Mouse (Mus musculus) CH12F3 (cell line): ENCODE data around the gene Foxj3.

Experiments
- in situ Hi-C: fragments of 300-500 bp; cut with MboI; formaldehyde crosslinking; loops from 2 replicates; pipeline ENCODE4 v1.14.3; 2020; ENCODE audit warnings: low sequenced_read_pairs

Gene Foxj3

GRCm38 (mm10) chr4:119634908-119635660, 98.3 kb downstream of the Foxj3 start:
- in situ Hi-C loops, result loop anchor here (10.0 kb wide), 1 partner anchor 490 kb away; no protein-coding TSS in a partner anchor

DNA sequence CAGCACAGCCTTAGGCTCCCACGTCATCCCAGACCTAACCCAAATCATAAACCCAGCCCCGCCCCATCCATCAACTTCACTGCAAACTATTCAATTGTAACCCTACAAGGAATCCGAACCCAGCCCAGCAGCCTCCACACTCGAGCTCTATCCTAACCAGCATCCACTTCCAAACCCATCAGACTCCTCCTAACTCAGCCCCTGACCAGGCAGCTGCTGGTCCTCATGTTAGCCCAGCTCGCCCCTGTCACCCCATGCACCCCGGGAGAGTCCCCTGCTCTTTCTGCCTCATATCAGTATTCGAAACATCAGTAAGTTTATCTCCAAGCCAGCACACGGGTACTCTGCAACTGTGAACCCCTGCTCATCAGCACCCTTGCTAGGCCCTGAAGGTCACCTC, 98.9 kb downstream of the Foxj3 start:
- in situ Hi-C loops, result loop anchor here (10.0 kb wide), 1 partner anchor 489 kb away; no protein-coding TSS in a partner anchor

GRCm38 (mm10) chr4:119636731-119637130, 99.9 kb downstream of the Foxj3 start:
- in situ Hi-C loops, result loop anchor here (10.0 kb wide), 1 partner anchor 488 kb away; no protein-coding TSS in a partner anchor

- in situ Hi-C loops, result loop anchor here (10.0 kb wide), 1 partner anchor 487 kb away; no protein-coding TSS in a partner anchor
These were observed 100.5 kb downstream of the Foxj3 start, which contains the start of gene Guca2a for GRCm38 (mm10) chr4:119637176-119637845. TSS of gene Guca2a (plus strand) at chr4:119637704.

DNA sequence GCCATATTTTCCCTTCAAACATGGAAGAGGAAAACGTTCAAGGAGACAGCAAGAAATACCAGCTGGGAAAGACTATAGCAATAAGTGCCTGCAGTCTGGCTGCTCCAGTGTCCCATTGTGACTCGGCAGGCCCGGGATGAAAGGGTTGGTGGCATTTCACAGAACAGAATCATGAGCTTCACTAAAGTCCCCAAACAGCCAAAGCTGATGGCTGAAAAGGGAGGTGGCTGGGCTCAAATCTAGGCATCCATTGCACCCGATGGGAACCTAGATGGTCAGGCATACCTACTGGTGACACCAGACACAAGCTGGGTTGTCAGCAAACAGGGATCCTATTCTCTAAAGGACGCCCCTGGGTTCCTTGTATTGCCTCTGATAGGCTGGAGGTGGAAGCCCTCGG, 101.1 kb downstream of the Foxj3 start:
- in situ Hi-C loops, result loop anchor here (10.0 kb wide), 1 partner anchor 487 kb away; no protein-coding TSS in a partner anchor

DNA sequence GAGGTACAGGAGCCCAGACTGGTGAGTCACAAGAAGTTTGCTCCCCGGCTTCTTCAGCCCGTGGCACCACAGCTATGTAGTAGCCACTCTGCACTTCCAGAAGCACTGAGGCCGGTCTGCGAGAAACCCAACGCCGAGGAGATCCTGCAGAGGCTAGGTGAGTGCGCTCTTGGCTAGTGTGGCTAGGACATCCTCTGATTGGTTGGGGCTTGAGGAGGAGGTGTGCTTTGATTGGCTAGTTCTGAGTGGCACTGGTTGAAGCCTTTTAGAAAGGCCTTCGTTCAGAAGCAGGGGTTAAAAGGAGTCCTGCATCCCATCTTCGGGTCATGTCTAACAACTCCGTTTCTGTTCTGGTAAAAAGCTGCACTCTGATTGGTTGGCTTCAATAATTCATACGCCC, 101.9 kb downstream of the Foxj3 start:
- in situ Hi-C loops, result loop anchor here (10.0 kb wide), 1 partner anchor 486 kb away; no protein-coding TSS in a partner anchor

DNA sequence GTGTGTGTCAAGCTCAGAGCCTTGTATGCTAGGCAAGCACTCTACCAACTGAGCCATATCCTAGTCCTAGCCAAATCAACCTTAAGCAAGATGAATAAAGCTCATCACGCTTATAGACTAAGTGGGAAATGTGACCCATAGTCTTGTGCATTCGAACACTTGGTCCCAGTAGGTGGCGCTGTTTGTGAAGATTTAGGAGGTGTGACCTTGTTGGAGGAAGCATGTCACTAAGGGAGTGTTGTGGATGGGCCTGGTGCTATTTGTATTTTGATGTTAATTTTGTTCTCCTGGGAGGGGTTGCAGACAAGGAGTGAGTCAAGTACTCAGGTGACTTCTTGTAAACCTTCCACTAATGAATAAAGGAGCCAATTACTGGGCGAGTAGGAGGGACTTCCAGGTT, 105.9 kb downstream of the Foxj3 start:
- in situ Hi-C loops, result no loop called here

DNA sequence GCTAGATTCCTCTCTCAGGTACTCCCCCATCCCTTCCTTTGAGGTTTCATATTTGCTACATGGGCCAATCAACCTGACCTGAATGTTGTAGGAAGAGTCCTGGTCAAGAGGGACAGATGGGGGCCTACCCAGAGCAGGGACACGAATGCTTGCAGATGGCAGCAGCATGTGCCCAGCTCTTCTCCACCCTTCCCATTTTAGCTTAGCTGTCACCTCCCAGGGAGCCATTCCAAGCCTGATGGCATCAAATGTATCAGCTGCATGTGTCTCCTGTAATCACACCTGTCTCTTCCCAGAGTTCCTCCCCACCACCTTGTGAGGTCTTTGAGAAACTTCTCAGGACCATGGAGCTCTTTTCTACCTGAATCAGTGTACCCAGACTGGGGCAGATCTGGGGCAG, 120.2 kb downstream of the Foxj3 start:
- in situ Hi-C loops, result no loop called here

DNA sequence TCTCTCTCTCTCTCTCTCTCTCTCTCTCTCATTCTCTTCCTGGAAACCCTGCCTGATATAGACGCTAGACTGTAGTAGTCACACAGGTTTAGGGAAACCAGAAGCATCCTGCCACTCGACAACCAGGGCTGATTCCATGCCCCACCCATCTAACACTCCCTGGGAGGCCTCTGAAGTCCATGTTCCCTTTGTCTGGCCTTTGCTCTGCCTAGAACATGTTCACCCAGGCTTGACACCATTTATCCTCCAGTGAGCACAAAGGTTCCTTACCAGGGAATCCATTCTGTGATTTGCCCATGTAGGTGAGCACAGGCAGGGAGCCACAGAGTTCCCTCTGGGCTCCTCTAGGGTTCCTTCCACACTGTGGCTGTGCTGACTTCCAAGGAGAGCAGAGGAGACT, 121.4 kb downstream of the Foxj3 start:
- in situ Hi-C loops, result no loop called here

- in situ Hi-C loops, result no loop called here
These were observed 121.9 kb downstream of the Foxj3 start, which contains the start of gene Guca2b for GRCm38 (mm10) chr4:119658731-119659130. TSS of gene Guca2b (minus strand) at chr4:119658954.

GRCm38 (mm10) chr4:119660007-119660406, 123.2 kb downstream of the Foxj3 start:
- in situ Hi-C loops, result no loop called here

GRCm38 (mm10) chr4:119662151-119662550, 125.3 kb downstream of the Foxj3 start:
- in situ Hi-C loops, result no loop called here

DNA sequence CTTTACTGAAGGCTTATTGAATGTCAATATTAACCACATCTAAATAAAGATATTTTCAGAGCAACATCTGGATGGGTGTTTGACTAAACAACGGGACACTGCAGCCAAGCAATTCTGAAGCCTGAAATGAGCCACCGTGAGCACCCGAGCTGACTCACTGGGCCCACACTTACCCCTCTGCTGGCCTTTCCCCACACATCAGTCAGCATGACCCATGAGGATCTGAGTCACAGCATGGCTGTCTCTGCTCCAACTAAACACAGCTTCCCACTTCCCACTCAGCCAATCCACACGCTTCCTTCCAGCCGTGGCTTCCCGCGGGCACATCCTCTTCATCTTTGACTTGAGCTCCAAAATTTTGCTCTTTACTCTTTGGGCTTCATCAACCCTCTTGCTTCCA, 126.2 kb downstream of the Foxj3 start:
- in situ Hi-C loops, result no loop called here

DNA sequence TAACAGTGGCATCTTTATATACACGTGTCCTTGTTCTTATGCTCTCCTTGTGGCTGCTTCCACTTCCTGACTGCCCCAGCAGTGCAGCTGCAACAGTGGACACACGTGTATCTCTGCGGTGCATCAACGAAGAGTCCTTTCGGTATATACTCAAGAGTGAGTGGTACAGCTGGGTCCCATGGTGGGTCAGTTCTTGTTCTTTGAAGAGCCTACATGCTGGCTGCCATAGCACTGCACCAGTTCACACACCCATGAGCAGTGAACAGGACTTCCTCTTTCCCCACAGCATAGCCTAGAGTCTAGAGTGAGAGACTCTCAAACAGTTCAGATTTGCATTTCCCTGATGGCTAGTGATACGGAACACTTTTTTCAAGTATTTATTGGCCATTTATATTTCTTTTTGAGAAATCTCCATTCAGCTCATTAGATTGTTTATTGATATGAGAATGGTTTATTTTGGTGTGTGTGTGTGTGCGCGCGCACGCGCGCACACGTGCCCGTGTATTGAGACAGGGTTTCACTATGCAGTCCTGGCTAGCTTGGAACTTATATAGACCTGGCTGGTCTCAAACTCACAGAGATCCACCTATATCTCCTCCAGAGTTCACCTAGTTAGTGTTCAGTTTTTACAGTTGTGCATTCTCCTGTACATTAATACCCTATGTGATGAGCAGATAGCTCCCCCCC, 126.7 kb downstream of the Foxj3 start:
- in situ Hi-C loops, result no loop called here

GRCm38 (mm10) chr4:119665166-119665565, 128.4 kb downstream of the Foxj3 start:
- in situ Hi-C loops, result no loop called here

DNA sequence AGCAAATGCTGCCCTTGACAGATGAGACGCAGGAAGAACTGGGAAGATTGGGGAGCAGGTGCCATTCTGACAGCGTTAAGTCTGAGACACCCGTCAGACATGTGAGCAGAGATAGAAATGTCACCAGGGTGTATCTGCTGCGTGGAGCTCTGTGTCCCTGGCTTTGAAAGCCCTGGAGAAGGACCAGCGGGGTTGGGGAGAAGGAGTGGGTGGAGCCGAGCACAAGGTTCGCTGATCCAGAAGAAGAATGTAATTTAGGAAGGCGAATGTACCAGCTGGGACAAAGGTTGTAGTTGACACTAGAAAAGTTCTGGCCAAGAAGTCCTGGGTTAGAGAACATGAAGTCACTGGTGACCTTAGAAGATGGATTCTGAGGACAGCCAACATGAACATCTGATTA, 129.3 kb downstream of the Foxj3 start:
- in situ Hi-C loops, result no loop called here

GRCm38 (mm10) chr4:119667454-119667853, 130.7 kb downstream of the Foxj3 start:
- in situ Hi-C loops, result no loop called here

DNA sequence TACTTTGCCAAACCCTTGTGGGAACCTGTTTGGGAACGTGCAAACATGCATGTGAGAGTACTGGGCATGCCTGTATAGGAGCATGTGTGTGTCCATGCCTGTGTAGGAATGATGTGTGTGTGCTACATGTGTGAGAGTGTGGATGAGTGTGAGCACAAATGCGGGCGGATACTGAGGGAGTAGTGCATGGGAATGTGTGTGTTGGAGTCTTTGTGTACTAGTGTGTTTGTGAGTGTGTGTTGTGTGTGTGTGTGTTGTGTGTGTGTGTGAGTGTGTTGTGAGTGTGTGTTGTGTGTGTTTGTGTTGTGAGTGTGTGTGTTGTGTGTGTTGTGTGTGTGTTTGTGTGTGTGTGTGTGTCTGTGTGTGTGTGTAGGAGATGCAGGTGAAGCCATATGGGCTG, 131.4 kb downstream of the Foxj3 start:
- in situ Hi-C loops, result no loop called here

GRCm38 (mm10) chr4:119668596-119668995, 131.8 kb downstream of the Foxj3 start:
- in situ Hi-C loops, result no loop called here

DNA sequence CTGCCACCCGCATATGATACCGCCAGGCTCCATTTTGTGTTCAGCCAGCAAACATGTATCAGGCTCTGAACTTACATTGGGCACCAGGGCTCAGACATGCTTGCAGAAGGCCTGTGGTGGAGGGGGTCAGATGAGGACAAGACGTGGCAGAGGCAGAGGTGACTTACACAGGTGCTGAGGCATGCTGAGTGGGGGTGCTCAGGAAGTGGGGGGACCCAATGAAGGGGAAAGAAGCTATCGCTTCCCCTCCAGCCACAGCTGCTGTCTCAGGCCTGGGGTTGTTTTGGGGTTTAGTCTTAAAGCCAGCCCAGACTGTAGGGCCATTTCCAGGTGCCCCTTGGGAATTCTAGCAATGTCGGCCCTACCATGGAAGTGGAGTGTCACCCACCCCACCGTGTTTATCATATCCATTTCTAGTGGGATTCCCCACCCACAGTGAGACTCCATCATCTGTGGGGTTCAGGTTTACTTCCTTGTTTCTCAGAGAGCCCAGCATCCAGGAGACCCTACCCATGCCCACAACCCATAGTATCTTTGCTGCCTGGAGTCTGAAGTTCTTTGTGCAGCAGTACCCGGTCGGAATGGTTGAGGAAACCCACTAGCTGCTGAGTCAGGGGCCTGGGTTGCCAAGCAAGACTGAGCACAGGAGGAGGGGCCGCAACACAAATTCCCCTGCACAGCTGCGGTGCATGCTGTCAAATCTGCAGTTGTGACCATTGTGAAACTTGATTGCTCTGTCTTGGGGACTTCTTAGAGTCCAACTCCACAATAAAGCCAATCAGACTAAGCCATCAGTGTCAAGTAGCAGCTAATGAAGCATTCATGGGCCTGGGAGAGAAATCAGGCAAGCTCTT, 132.8 kb downstream of the Foxj3 start:
- in situ Hi-C loops, result no loop called here
